Mouse (Mus musculus): ENCODE results near the gene Mars2. TPM values are rescaled to one million over a fixed set of nuclear protein-coding genes. Genes with fewer than 3 reads are reported as not detected.

Gene Mars2
- polyA plus RNA-seq (2012; rRNA removed) = 1.8 and 2.3 TPM in 2 replicates

GRCm38 (mm10) chr1:55236890-55237642 is at the start of gene Mars2:
Gene Mars2, plus strand, starts transcription at chr1:55237177.

GRCm38 (mm10) chr1:55226011-55226857 is 10.7 kb upstream of the Mars2 start, which contains the start of gene Rftn2:
Gene Rftn2, minus strand, starts transcription at chr1:55226782.

Other genes starting within 250 kb of the Mars2 start
- 47.4 and 51.3 TPM in 2 replicates for gene Sf3b1, start 209.7 kb upstream of the Mars2 start, polyA plus RNA-seq (2012; rRNA removed)
- gene Coq10b, start 184.4 kb upstream of the Mars2 start, polyA plus RNA-seq (2012; rRNA removed) = 8.7 and 10.5 TPM in 2 replicates
- gene Hspe1, start 149.0 kb upstream of the Mars2 start, polyA plus RNA-seq (2012; rRNA removed) = 347 and 395 TPM in 2 replicates
- 197 and 210 TPM in 2 replicates for gene Hspd1, start 148.9 kb upstream of the Mars2 start, polyA plus RNA-seq (2012; rRNA removed)
- 10.8 and 12.8 TPM in 2 replicates for gene Mob4, start 105.9 kb upstream of the Mars2 start, polyA plus RNA-seq (2012; rRNA removed)
- gene Rftn2, start 10.4 kb upstream of the Mars2 start, polyA plus RNA-seq (2012; rRNA removed) = 0.35 and 0.36 TPM in 2 replicates
- 0.02 and 0.03 TPM in 2 replicates for gene Boll, start 126.3 kb downstream of the Mars2 start, polyA plus RNA-seq (2012; rRNA removed)
- gene Plcl1, start 168.7 kb downstream of the Mars2 start, polyA plus RNA-seq (2012; rRNA removed) = 0.12 and 0.14 TPM in 2 replicates

All from liver, embryonic 14 days (tissue).